Mouse (Mus musculus): Measurements from ENCODE around the gene Crmp1.

- TF ChIP-seq CTCF (IDR thresholded peaks at IDR 0.05; ENCODE audit: low read depth) (no peak), EP300 (IDR thresholded peaks at IDR 0.05; ENCODE audit: low read depth) (no peak)
Observed at GRCm38 (mm10) chr5:37337696-37338095, 96.0 kb downstream of the Crmp1 start.
